Mouse (Mus musculus): ENCODE measurements around the gene Duoxa2. TPM values are rescaled to one million over a fixed set of nuclear protein-coding genes. Genes with fewer than 3 reads are reported as not detected.

Duoxa2 gene
- polyA plus RNA-seq (2014; fragmentation: Nextera tagmentation; extraction: Ambion mirVana) = not detected in 2 replicates

GRCm38 (mm10) chr2:122298596-122299490, at the start of gene Duoxa2:
TSS of gene Duoxa2 (plus strand) at chr2:122298900.
- peak within 1 kb of the TSS; percentile 70 for H3K4me2 ChIP-seq (ENCODE audit: low read length)
- no peak within 1 kb of the TSS for H3K9ac ChIP-seq (ENCODE audit: low read length)
- H3K4me1 ChIP-seq (ENCODE audit: control insufficient read depth in 2 of 2, insufficient read depth in 2 of 2, low read length in 2 of 2) = peaks cover 11 to 41% of the 10 kb centered on the region in 2 experiments; a peak in 3 of 4 replicates

GRCm38 (mm10) chr2:122255997-122256396, 42.7 kb upstream of the Duoxa2 start:
- H3K9me3 ChIP-seq (ENCODE audit: control insufficient read depth, low read length) = no peaks in the 10 kb centered on the region
- ATAC-seq (ENCODE audit: insufficient number of reproducible peaks, insufficient read depth, low FRiP score, low read depth) = no peak
- H3K27ac ChIP-seq (replicated peaks in 1 of 2; ENCODE audit: control insufficient read depth in 1 of 2, insufficient read depth in 1 of 2, low read depth in 2 of 2, low read length in 2 of 2) = no peak overlapping the region
- H3K4me1 ChIP-seq (ENCODE audit: control insufficient read depth in 2 of 2, insufficient read depth in 2 of 2, low read length in 2 of 2) = no peaks in the 10 kb centered on the region
- WGBS = 92% methylated on average over 5 of the region's 5 CpGs
- H3K27me3 ChIP-seq (ENCODE audit: control insufficient read depth, insufficient read depth, low read length) = no peaks in the 10 kb centered on the region
- no peak overlapping the region for H3K4me3 ChIP-seq (ENCODE audit: control insufficient read depth in 1 of 2, insufficient read depth in 1 of 2, low read depth in 1 of 2, low read length in 2 of 2)
- H3K9ac ChIP-seq (ENCODE audit: low read length) = no peak overlapping the region
- H3K36me3 ChIP-seq (ENCODE audit: control insufficient read depth, insufficient read depth, low read length) = peaks cover 47% of the 10 kb centered on the region
- no peak overlapping the region for H3K4me2 ChIP-seq (ENCODE audit: low read length)

More at GRCm38 (mm10) chr2:122298596-122299490, at the start of gene Duoxa2:
- WGBS = 1% methylated on average over 43 of the region's 43 CpGs
- no peaks in the 10 kb centered on the region for H3K9me3 ChIP-seq (ENCODE audit: control insufficient read depth, low read length)
- no peak within 1 kb of the TSS for H3K27ac ChIP-seq (replicated peaks in 1 of 2; ENCODE audit: control insufficient read depth in 1 of 2, insufficient read depth in 1 of 2, low read depth in 2 of 2, low read length in 2 of 2)
- no peak for ATAC-seq (ENCODE audit: insufficient number of reproducible peaks, insufficient read depth, low FRiP score, low read depth)
- peaks cover 95% of the 10 kb centered on the region for H3K27me3 ChIP-seq (ENCODE audit: control insufficient read depth, insufficient read depth, low read length)
- H3K36me3 ChIP-seq (ENCODE audit: control insufficient read depth, insufficient read depth, low read length) = no peaks in the 10 kb centered on the region
- peak within 1 kb of the TSS; percentile 29 to 38 for H3K4me3 ChIP-seq (ENCODE audit: control insufficient read depth in 1 of 2, insufficient read depth in 1 of 2, low read depth in 1 of 2, low read length in 2 of 2)

GRCm38 (mm10) chr2:122260729-122261128, 38.0 kb upstream of the Duoxa2 start:
- Histone ChIP-seq H3K36me3 (ENCODE audit: control insufficient read depth, insufficient read depth, low read length) (peaks cover 56% of the 10 kb centered on the region), H3K4me3 (ENCODE audit: control insufficient read depth in 1 of 2, insufficient read depth in 1 of 2, low read depth in 1 of 2, low read length in 2 of 2) (no peak overlapping the region), H3K9ac (ENCODE audit: low read length) (no peak overlapping the region), H3K4me1 (ENCODE audit: control insufficient read depth in 2 of 2, insufficient read depth in 2 of 2, low read length in 2 of 2) (no peaks in the 10 kb centered on the region), H3K27ac (replicated peaks in 1 of 2; ENCODE audit: control insufficient read depth in 1 of 2, insufficient read depth in 1 of 2, low read depth in 2 of 2, low read length in 2 of 2) (no peak overlapping the region), H3K9me3 (ENCODE audit: control insufficient read depth, low read length) (no peaks in the 10 kb centered on the region), H3K27me3 (ENCODE audit: control insufficient read depth, insufficient read depth, low read length) (no peaks in the 10 kb centered on the region), H3K4me2 (ENCODE audit: low read length) (no peak overlapping the region)
- no peak for ATAC-seq (ENCODE audit: insufficient number of reproducible peaks, insufficient read depth, low FRiP score, low read depth)
- 81% methylated on average over 5 of the region's 5 CpGs for WGBS

- no peaks in the 10 kb centered on the region for H3K4me1 ChIP-seq (ENCODE audit: control insufficient read depth in 2 of 2, insufficient read depth in 2 of 2, low read length in 2 of 2)
- H3K4me2 ChIP-seq (ENCODE audit: low read length) = no peak overlapping the region
- 80% methylated on average over 3 of the region's 3 CpGs for WGBS
- H3K9ac ChIP-seq (ENCODE audit: low read length) = no peak overlapping the region
- no peak overlapping the region for H3K27ac ChIP-seq (replicated peaks in 1 of 2; ENCODE audit: control insufficient read depth in 1 of 2, insufficient read depth in 1 of 2, low read depth in 2 of 2, low read length in 2 of 2)
- no peak overlapping the region for H3K4me3 ChIP-seq (ENCODE audit: control insufficient read depth in 1 of 2, insufficient read depth in 1 of 2, low read depth in 1 of 2, low read length in 2 of 2)
- no peaks in the 10 kb centered on the region for H3K9me3 ChIP-seq (ENCODE audit: control insufficient read depth, low read length)
- H3K27me3 ChIP-seq (ENCODE audit: control insufficient read depth, insufficient read depth, low read length) = no peaks in the 10 kb centered on the region
- ATAC-seq (ENCODE audit: insufficient number of reproducible peaks, insufficient read depth, low FRiP score, low read depth) = no peak
- peaks cover 27% of the 10 kb centered on the region for H3K36me3 ChIP-seq (ENCODE audit: control insufficient read depth, insufficient read depth, low read length)
Observed at GRCm38 (mm10) chr2:122264690-122265089, 34.0 kb upstream of the Duoxa2 start.

GRCm38 (mm10) chr2:122266407-122267193, 32.1 kb upstream of the Duoxa2 start:
- H3K4me2 ChIP-seq (ENCODE audit: low read length) = no peak overlapping the region
- no peak overlapping the region for H3K9ac ChIP-seq (ENCODE audit: low read length)
- H3K4me3 ChIP-seq (ENCODE audit: control insufficient read depth in 1 of 2, insufficient read depth in 1 of 2, low read depth in 1 of 2, low read length in 2 of 2) = no peak overlapping the region
- H3K4me1 ChIP-seq (ENCODE audit: control insufficient read depth in 2 of 2, insufficient read depth in 2 of 2, low read length in 2 of 2) = no peaks in the 10 kb centered on the region
- H3K9me3 ChIP-seq (ENCODE audit: control insufficient read depth, low read length) = no peaks in the 10 kb centered on the region
- peaks cover 14% of the 10 kb centered on the region; the same call in 1 of the 2 replicates for H3K36me3 ChIP-seq (ENCODE audit: control insufficient read depth, insufficient read depth, low read length)
- no peaks in the 10 kb centered on the region for H3K27me3 ChIP-seq (ENCODE audit: control insufficient read depth, insufficient read depth, low read length)
- no peak overlapping the region for H3K27ac ChIP-seq (replicated peaks in 1 of 2; ENCODE audit: control insufficient read depth in 1 of 2, insufficient read depth in 1 of 2, low read depth in 2 of 2, low read length in 2 of 2)
- no peak for ATAC-seq (ENCODE audit: insufficient number of reproducible peaks, insufficient read depth, low FRiP score, low read depth)
- 90% methylated on average over 7 of the region's 7 CpGs for WGBS

- WGBS = 68% methylated on average over 3 of the region's 3 CpGs
- no peaks in the 10 kb centered on the region for H3K4me1 ChIP-seq (ENCODE audit: control insufficient read depth in 2 of 2, insufficient read depth in 2 of 2, low read length in 2 of 2)
- no peak for ATAC-seq (ENCODE audit: insufficient number of reproducible peaks, insufficient read depth, low FRiP score, low read depth)
- no peak overlapping the region for H3K4me2 ChIP-seq (ENCODE audit: low read length)
- H3K9me3 ChIP-seq (ENCODE audit: control insufficient read depth, low read length) = no peaks in the 10 kb centered on the region
- H3K27ac ChIP-seq (replicated peaks in 1 of 2; ENCODE audit: control insufficient read depth in 1 of 2, insufficient read depth in 1 of 2, low read depth in 2 of 2, low read length in 2 of 2) = no peak overlapping the region
- no peak overlapping the region for H3K9ac ChIP-seq (ENCODE audit: low read length)
- H3K4me3 ChIP-seq (ENCODE audit: control insufficient read depth in 1 of 2, insufficient read depth in 1 of 2, low read depth in 1 of 2, low read length in 2 of 2) = no peak overlapping the region
- H3K36me3 ChIP-seq (ENCODE audit: control insufficient read depth, insufficient read depth, low read length) = no peaks in the 10 kb centered on the region
- no peaks in the 10 kb centered on the region for H3K27me3 ChIP-seq (ENCODE audit: control insufficient read depth, insufficient read depth, low read length)
Observed at GRCm38 (mm10) chr2:122278769-122279168, 19.9 kb upstream of the Duoxa2 start.

GRCm38 (mm10) chr2:122284091-122284490, 14.6 kb upstream of the Duoxa2 start:
- Histone ChIP-seq H3K27me3 (ENCODE audit: control insufficient read depth, insufficient read depth, low read length) (no peaks in the 10 kb centered on the region), H3K4me2 (ENCODE audit: low read length) (no peak overlapping the region), H3K4me1 (ENCODE audit: control insufficient read depth in 2 of 2, insufficient read depth in 2 of 2, low read length in 2 of 2) (peaks cover 6 to 7% of the 10 kb centered on the region in 2 experiments; a peak in 3 of 4 replicates), H3K9me3 (ENCODE audit: control insufficient read depth, low read length) (no peaks in the 10 kb centered on the region), H3K9ac (ENCODE audit: low read length) (no peak overlapping the region), H3K4me3 (ENCODE audit: control insufficient read depth in 1 of 2, insufficient read depth in 1 of 2, low read depth in 1 of 2, low read length in 2 of 2) (no peak overlapping the region), H3K27ac (replicated peaks in 1 of 2; ENCODE audit: control insufficient read depth in 1 of 2, insufficient read depth in 1 of 2, low read depth in 2 of 2, low read length in 2 of 2) (no peak overlapping the region), H3K36me3 (ENCODE audit: control insufficient read depth, insufficient read depth, low read length) (no peaks in the 10 kb centered on the region)
- 75% methylated on average over 9 of the region's 9 CpGs for WGBS
- no peak for ATAC-seq (ENCODE audit: insufficient number of reproducible peaks, insufficient read depth, low FRiP score, low read depth)

Data from heart, embryonic 14.5 days (tissue).